Mouse (Mus musculus) hematopoietic stem cell, adult 5-6 weeks (primary cell): ENCODE data around the gene Rara. TPM values are rescaled to one million over a fixed set of nuclear protein-coding genes. Genes with fewer than 3 reads are reported as not detected.
"Not testable (repeated sequence)": the region's sequence is repeated elsewhere in the genome, so short reads cannot be mapped to it uniquely, and the experiment has no call there.

Source experiments
- ATAC-seq, 2 experiments: fragments of 125-278 bp in 1 of 2; replicated peaks in 1 of 2; 2 replicates each; pipeline ENCODE4 v1.8.0; 2016 to 2017; ENCODE audit warnings: inconsistent platforms in 2 of 2, mild to moderate bottlenecking in 2 of 2, moderate number of reproducible peaks in 2 of 2, low read depth in 1 of 2, moderate TSS enrichment in 1 of 2; ENCODE audit not compliant: low FRiP score in 2 of 2, poor library complexity in 2 of 2, severe bottlenecking in 2 of 2, insufficient read depth in 1 of 2, low TSS enrichment in 1 of 2
- total RNA-seq: library from RNA; stranded (forward); fragments of 172-1452, 232-1000 nt; gene quantifications from 2 replicates; pipeline ENCODE4 v1.2.3, GENCODE M21; 2017

Rara gene
- total RNA-seq, 1 experiment from 2014 or later: 6.5 TPM

DNA sequence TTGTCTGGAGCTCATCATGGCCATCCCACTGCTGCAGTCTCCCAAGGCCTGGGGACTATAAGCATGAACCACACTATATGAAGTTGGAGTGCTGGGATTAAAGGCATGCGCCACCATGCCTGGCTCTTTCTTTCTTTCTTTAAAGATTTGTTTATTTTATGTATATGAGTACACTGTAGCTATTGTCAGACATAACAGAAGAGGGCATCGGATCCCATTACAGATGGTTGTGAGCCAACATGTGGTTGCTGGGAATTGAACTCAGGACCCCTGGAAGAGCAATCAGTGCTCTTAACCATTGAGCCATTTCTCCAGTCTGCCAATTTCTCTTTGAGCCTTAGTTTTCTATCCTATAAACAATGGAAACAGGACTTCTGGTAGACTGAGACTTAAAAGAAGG lies 6.2 kb downstream of the Rara start:
- ATAC-seq: not testable (repeated sequence)

DNA sequence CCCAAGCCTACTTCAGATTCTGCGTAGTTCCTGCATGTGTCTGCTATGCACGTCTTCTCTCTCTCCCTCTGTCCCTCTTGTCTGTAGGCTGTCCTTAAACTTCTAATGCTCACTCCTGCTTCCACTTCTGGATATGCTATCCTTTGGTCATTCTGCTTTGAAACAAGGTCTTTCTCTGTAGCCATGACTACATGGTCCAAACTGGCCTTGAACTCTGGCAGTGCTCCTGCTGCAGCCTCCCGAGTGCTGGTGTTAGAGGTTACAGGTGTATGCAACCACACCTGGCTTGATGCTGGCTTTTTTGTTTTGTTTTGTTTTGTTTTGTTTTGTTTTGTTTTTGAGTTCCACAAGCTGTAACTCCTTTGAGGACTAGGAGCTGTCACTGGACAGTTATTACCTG lies 6.7 kb downstream of the Rara start:
- no peak for ATAC-seq

DNA sequence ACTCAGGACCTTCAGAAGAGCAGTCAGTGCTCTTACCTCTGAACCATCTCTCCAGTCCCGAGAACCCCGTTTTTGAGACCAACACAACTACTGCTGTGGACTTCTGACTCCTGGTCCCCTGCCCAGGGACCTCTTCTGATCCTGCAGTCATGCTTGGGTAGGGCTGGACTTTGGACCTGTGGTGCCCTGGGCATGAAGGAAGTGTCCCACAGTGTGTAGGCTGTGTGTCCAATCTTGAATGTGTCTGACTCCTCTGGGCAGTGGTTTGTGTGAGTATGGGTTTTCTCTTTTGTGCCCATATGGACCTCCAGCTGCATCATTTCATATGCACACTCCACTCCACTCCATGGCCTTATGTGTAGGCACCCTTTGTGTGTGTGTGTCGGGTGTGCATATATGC lies 7.5 kb downstream of the Rara start:
- ATAC-seq: no peak

DNA sequence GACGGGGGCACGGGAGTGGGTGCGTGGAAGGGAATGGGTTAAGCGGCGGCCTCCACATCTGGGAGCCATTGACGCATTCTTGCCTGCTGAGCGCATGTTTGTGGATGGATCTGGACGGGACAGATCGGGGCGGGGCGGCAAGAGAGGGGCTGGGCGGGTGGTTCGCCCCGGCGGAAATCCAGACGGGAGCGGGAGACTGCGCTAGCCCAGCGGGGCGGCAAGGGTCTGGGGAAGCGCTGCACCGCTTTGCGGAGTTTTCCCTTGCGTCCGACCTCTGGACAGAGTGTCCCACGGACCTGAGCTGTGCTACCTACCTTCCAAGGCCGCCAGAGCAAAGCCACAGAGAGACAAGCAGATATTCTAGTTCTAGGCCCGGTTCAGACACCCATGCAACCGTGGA lies 8.6 kb downstream of the Rara start:
- ATAC-seq: no peak

DNA sequence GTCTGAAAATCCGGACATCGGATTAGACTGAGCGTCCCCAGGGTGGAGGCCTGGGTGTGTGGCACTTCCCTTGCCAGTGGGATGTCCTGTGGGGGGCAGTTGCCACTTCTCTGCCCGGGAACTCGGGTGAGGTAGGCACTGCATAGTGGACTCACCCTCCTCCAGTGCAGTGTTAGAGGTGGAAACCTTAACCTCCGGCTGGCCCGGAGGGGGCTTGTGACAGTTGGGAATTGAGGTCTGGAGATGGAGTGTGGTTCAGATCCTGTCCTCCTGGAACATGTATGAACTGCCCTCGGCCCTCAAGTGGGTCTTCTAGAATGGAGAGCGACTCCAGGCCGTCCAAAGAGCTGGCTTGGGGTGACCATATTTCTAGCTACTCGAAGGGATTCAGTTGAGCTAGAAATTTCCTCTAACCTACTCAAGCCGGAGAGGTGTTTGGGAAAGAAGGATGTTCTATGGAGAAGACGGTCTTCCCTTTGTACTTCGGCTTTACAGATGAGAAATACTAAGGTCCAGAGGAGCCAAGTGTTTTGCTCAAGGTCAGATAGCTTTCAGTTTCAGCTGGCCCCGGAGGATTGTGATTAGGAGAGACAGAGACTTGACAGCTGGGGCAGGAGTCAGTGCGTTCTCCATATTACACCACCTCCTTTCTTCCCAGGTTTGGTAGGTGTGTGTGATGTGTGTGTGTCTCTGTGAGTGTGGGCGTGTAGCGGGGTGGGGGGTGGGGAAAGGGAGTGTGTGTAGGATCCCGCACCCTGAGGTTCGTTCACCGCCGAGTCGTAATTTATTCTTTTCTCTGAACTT lies 9.2 kb downstream of the Rara start:
- ATAC-seq: no peak

DNA sequence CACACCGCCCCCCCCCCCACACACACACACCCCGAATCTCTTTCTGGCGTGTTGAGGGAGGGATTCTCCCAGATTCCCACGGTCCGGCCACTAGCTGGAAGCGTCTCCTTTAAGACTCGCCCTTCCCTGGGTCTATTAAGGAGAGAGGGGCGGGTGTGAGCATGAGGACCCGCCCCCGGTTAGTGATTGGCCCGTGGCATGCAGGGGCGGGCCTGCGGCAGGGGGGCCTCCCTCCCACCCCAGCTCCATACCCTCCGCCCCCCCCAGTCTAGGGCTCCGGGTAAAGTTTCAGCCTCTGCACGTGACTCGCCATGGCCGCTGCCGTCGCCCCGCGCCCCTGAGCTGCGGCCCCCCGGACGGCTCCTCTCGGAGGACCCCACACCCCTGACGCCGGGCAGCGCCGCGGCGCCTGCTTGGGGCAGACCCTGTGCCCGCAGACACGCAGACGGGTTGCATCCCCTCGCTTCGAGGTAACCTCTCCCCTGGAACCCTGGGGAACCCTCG lies 9.8 kb downstream of the Rara start:
- peak; percentile 37 to 53 for ATAC-seq

DNA sequence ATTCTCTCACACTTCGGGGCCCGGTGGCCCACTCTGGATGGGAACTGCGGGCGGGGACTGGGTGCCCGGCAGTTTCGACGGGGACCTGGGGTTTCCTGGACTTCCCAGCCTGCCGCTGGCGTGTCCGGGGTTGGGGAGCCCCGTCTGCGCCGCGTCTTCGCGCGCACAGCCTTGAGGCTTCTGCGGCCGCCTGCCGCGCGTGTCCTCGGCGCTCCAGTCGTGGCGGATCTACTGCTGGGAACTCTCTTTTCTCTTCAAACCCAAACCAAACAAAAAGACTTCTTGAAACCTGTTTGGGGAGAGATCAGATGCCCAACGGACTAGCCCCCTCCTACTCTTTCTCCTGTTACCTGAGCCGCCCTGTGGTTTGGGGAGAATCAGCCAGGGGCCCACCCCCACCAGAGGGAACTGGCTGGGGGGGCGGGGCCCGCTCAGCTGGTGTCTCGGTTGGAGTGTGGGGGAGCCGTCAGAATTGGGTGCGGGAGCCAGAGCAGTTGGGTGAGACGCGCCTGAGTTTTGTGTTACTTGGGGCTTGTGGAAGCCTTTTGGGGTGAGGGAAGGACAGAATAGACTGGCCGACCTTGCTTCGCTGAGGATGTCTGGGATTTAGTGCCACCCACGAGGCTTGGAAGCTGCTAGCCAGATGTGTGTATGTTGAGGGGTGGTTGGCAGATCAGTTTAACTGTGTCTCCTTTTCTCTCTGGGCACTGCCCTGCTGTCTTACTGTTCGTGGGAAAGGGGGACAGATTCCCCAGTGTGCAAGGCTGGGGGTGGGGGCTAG lies 10.5 kb downstream of the Rara start:
- ATAC-seq: no peak

DNA sequence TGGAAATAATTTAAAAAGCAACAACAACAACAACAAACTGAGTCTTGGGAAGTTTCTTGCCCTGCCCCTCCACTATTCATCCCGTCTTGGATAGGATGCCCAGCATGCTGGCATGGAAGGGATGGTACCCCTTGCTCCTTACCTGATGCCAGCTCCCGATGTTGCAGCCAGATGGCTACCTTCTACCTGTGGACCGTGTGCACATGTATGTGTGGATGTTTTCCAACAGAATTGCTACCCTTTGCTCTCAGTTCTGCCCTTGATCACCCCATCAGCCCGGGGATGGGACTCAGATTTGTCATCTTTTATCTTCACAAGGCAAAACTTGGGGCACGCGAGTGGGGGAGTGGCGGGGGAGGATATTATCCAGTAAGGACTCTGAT lies 11.1 kb downstream of the Rara start:
- ATAC-seq: no peak

DNA sequence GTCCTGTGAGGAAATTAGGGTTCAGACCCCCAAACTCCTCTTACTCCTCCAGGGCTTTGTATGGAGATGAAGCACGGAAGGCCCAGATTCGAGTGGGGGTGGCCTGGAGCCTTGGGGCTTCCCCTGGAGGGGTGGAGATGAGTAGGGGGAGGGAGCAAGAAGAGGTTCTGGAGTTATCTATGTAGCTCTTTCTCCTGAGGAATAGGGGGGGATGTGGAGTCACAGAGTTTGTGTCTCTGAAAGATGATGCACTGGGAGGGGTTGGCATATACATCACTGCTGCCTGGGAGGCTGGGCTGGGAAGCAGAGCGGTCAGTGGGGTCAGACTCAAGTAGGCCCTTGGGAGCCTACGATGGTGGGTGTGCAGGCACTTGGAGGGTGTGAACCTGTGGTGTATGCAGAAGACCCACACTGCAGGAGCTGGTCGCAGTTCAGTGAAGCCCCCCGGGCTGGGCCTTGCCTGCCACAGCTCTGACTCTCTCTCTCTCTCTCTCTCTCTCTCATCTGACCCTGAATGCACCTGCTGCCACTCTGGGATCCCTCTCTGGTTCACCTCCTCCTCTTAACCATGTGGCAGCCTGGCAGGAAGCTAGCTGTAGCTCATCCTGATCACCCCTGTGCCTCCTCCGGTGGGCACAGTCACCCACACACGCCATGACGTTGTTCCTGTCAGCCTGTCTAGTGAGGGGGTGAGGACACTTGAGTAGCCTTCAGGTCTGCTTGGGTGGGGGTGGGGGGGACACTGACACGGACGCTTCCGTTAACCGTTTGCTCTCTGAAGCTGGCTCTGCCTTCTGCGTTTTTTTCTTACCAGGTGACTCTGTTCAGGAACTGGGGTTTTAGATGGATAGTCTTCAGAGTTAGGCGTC lies 11.7 kb downstream of the Rara start:
- no peak for ATAC-seq

DNA sequence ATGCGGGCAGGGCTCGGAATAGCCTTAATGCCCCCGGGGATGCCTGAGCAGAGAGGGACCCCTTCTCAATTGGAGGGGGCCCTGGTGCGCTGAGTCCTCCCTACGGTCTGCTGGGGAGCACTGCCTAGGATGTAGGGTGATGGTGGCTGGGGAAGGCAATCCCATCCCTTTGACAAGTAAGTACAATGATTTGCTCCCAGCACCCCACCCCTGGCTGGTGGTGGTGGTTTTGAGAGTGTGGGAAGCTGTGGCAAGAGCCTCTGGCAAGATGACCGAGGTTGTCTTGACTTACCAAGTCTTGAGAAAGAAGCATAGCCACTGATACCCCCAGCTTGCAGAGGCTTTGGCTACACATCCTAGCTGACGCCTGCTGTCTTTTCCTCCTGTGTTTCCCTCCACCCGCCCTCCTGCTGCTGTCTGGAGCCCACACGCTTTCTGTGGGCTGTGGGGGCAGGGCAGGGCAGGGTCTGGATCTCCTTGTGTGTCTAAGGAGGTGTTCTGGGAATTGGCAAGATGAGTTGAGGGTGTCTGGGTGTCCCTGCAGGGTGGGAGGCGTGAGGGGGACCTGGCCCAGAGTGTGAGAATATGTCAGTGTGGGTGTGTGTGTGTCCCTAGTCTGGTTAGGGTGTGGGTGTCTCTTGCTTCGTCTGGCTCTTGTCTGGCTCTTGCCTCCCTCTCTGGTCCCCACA lies 12.5 kb downstream of the Rara start:
- no peak for ATAC-seq

DNA sequence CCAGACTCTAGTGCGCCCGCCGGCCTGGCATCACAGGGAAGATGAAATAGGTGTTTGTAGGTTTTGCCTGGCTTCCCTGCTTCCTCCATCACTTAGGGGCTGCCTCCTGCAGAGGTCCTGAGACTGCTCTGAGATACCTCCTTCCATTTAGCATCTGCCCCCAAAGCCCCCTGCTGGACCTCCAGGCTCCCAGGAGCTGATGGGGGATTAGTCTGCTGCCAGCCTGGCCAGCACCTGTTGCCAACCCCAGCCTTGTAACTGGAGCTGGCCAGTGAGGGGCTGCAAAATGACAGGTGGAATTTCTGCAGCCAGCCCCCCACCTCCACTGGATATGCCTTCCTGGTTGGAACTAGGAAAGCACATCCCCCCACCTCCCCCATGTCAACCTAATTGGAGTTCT lies 13.2 kb downstream of the Rara start:
- no peak for ATAC-seq

DNA sequence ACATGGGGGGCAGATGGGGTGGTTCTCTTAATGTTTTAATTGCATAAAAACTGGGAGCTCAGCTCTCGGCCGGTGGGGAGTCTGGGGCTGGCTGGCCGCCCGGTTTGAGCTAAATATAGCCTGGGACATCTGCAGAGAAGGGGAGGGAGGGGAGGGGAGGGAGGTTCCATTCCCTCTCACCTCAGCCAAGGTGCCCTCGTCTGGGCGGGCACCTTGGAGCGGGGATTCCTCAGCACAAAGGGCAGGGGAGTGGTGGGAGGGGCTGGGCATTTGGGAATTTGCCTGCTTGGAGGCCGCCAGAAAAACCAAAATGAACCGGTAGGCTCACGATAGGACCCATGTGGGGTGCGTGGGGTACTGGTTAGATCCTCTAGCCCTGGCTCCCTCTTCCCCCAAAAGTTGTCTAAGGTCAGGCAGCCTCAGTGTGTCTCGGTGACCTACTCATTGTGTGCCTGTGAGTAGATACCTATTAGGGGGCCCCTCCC lies 13.8 kb downstream of the Rara start:
- ATAC-seq: no peak

DNA sequence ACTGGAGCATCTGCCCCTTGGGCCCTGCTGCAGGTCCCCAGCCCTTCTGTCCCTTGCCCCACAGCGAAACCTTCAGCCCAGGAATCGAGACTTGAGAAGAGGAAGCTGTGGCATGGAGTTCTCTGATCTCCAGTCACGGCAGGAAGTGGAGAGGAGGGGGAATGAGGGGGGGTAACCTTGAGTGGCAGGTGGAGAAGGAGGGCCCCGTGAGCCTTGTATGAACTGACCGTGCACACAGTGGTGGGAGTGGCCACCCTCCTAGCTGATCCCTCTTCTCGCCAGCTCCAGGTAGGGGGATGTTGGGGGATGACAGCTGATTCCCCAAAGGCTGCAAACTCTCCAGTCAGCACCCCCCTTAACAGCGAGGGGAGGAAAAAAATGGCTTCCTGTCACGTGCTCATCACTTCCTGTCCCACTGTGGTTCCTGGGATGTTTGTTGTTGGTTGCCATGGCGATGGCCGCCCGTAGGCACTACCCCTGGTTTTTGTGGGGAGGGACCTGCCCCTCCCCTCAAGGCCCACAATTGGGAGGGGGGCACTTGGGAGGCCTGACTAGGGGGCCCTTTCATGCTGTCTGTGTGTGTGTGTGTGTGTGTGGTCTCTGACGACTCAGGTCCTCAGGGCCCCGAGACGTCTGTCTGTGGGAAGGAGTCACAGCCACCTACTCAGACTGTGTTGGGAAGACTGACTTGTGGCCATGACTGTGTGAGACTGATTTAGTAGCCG lies 14.4 kb downstream of the Rara start:
- ATAC-seq: peak; percentile 52 to 58

DNA sequence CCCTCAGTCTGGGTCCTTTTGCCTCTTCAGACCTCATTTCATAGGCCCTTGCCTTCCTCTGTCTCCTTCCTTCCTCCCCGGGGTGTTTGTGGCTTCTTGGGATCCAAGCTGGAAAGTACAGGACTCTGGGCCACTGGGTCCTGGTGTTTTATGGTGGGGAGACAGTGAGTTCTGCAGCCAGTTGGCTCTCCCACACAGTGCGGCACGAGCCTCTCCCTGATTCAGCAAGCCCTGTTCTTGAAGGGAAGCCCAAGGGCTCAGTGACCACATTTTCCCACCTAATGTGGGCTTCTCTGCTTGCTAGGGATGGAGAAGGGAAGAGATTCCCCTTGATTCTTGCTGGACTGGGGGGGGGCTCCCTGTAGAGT lies 14.9 kb downstream of the Rara start:
- ATAC-seq: no peak

DNA sequence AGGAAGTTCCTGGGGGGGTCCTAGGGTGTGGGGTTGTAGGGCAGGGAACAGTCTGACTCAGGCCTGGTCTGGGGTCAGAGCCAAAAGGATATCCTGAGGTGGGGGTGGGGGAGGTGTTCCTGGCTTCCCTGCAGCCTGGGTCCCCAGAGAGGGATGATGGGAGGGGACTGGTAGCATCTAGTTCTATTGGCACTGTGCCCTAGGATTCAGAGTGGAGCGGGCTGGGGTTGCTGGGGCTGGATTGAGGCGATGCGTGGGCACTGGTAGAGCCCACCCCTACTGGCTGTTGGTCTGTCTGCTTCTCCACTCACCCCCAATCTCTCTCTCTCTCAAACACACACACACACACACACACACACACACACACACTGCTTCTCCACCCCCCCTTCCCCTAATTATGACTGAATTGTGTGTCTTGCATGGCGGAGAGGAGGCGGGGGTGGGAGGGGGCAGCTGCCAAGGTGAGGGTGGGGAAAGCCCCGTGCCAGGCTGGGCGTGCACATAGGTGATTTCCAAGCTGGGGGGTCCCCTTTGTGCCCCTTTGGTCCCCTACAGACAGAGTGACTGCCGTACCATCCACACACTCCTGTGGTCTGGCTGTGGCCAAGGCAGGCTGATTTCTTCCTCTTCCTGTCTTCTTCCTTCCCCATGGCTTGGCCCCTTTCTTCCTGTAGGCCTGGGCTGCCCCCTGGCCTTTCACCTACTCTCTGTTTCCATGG lies 15.5 kb downstream of the Rara start:
- 0 out of 4 replicates have a peak, but pooled peaks of 1 of the 2 experiments have one; percentile 4 for ATAC-seq
